Mouse (Mus musculus) CH12.LX (cell line): ENCODE data around the gene Cd37. TPM values are rescaled to one million over a fixed set of nuclear protein-coding genes. Genes with fewer than 3 reads are reported as not detected.

Source experiments
- DNase-seq: peaks from one replicate; pipeline ENCODE4 v3.0.0-alpha.2; 2013; ENCODE audit errors: extremely low read depth
- H3K27ac ChIP-seq: 2 replicates; pipeline ENCODE4 v1.5.1; 2012; ENCODE audit warnings: low read depth, mild to moderate bottlenecking, control low read depth, moderate library complexity; ENCODE audit not compliant: insufficient read depth
- H3K27me3 ChIP-seq: replicated peaks from 2 replicates; pipeline ENCODE3; 2012; ENCODE audit warnings: inconsistent platforms
- H3K36me3 ChIP-seq, 2 experiments: replicated peaks in 1 of 2; 2 replicates each; pipeline versions ENCODE3 to v1.6.1; 2012; ENCODE audit warnings: inconsistent platforms in 1 of 2, low read length in 1 of 2, mild to moderate bottlenecking in 1 of 2, mixed read lengths in 1 of 2, moderate library complexity in 1 of 2; ENCODE audit not compliant: control insufficient read depth in 1 of 2, insufficient read depth in 1 of 2
- H3K4me1 ChIP-seq, 2 experiments: 2 replicates each; pipeline ENCODE4 v1.6.1; 2012; ENCODE audit warnings: inconsistent platforms in 1 of 2, moderate library complexity in 1 of 2; ENCODE audit not compliant: insufficient read depth in 2 of 2, control insufficient read depth in 1 of 2
- H3K4me2 ChIP-seq: 2 replicates; pipeline ENCODE4 v1.6.1; 2012; ENCODE audit warnings: low read depth, mild to moderate bottlenecking, control low read depth; ENCODE audit not compliant: poor library complexity, insufficient read depth, severe bottlenecking
- H3K4me3 ChIP-seq, 3 experiments: fragments of 150-350 bp in 1 of 3; sonication (generic) in 1 of 3; replicated peaks in 1 of 3; 2 replicates each; pipeline versions ENCODE3 to v1.5.1; 2011 to 2012; ENCODE audit warnings: low read depth in 2 of 3, low read length in 2 of 3, mild to moderate bottlenecking in 2 of 3, moderate library complexity in 2 of 3, control low read depth in 1 of 3, improper control_type of control experiment in 1 of 3, inconsistent platforms in 1 of 3, mixed read lengths in 1 of 3; ENCODE audit not compliant: poor library complexity in 1 of 3
- H3K79me2 ChIP-seq: replicated peaks from 2 replicates; pipeline ENCODE4 v1.6.1; 2012; ENCODE audit warnings: mild to moderate bottlenecking, moderate library complexity; ENCODE audit not compliant: control insufficient read depth, poor library complexity, insufficient read depth, severe bottlenecking; ENCODE audit errors: extremely low read depth
- H3K9ac ChIP-seq: 2 replicates; pipeline ENCODE4 v1.6.1; 2012; ENCODE audit warnings: low read depth, mild to moderate bottlenecking, control low read depth, moderate library complexity; ENCODE audit not compliant: insufficient read depth
- H3K9me3 ChIP-seq: replicated peaks from 2 replicates; pipeline ENCODE3; 2012; ENCODE audit warnings: low read length, inconsistent platforms, mixed read lengths
- CHD1 ChIP-seq: IDR thresholded peaks from 2 replicates; pipeline ENCODE4 v1.6.1; 2012; ENCODE audit warnings: low read depth, low read length, improper control_type of control experiment, inconsistent platforms
- CHD2 ChIP-seq: IDR thresholded peaks from 2 replicates; pipeline ENCODE4 v1.6.1; 2011; ENCODE audit warnings: low read length, improper control_type of control experiment
- E2F4 ChIP-seq: IDR thresholded peaks from 2 replicates; pipeline ENCODE4 v1.6.1; 2011; ENCODE audit warnings: low read depth, low read length, improper control_type of control experiment; ENCODE audit not compliant: insufficient replicate concordance
- HCFC1 ChIP-seq: IDR thresholded peaks from 2 replicates; pipeline ENCODE4 v1.6.1; 2012; ENCODE audit warnings: low read depth, mild to moderate bottlenecking, inconsistent platforms, low read length, improper control_type of control experiment
- MAX ChIP-seq: IDR thresholded peaks from 2 replicates; pipeline ENCODE4 v1.6.1; 2011; ENCODE audit warnings: low read length, improper control_type of control experiment
- MEF2A ChIP-seq: IDR thresholded peaks from 2 replicates; pipeline ENCODE4 v1.6.1; 2014; ENCODE audit warnings: low read depth, mild to moderate bottlenecking, inconsistent platforms, low read length, improper control_type of control experiment, borderline replicate concordance
- POLR2AphosphoS2 ChIP-seq: IDR thresholded peaks from 2 replicates; pipeline ENCODE4 v1.6.1; 2011; ENCODE audit warnings: low read depth, low read length, improper control_type of control experiment
- RCOR1 ChIP-seq: conservative IDR thresholded peaks from 2 replicates; pipeline ENCODE4 v1.6.1; 2012; ENCODE audit warnings: low read depth, mild to moderate bottlenecking, inconsistent platforms, low read length, improper control_type of control experiment
- SMC3 ChIP-seq: IDR thresholded peaks from 2 replicates; pipeline ENCODE4 v1.6.1; 2011; ENCODE audit warnings: low read depth, low read length, improper control_type of control experiment
- TBP ChIP-seq: conservative IDR thresholded peaks from 2 replicates; pipeline ENCODE4 v1.6.1; 2011; ENCODE audit warnings: low read depth, low read length, improper control_type of control experiment
- TCF12 ChIP-seq: IDR thresholded peaks from 2 replicates; pipeline ENCODE4 v1.6.1; 2014; ENCODE audit warnings: low read depth, mild to moderate bottlenecking, inconsistent platforms, low read length, improper control_type of control experiment
- USF1 ChIP-seq: IDR thresholded peaks from 2 replicates; pipeline ENCODE4 v1.6.1; 2014; ENCODE audit warnings: low read depth, mild to moderate bottlenecking, inconsistent platforms, low read length, improper control_type of control experiment
- dilution Hi-C: fragments of 300-500 bp; cut with MboI; formaldehyde crosslinking; loops from 2 replicates; pipeline ENCODE4 v1.14.3; 2020; ENCODE audit warnings: low sequenced_read_pairs; ENCODE audit not compliant: extremely low pct_unique_long_range_greater_than_20kb, extremely low pct_ligation_motif_present
- in situ Hi-C: fragments of 300-500 bp; cut with MboI; formaldehyde crosslinking; loops from 3 replicates; pipeline ENCODE4 v1.14.3; 2019; ENCODE audit warnings: low sequenced_read_pairs, low pct_ligation_motif_present, low pct_unique_long_range_greater_than_20kb, mixed read lengths
- polyA plus RNA-seq: library from polyadenylated mRNA; unstranded; fragments of >175 nt; gene quantifications from 2 replicates; pipeline ENCODE4 v1.2.1, GENCODE M21; 2012; ENCODE audit warnings: low read depth; ENCODE audit not compliant: insufficient read length
- total RNA-seq, 2 experiments: library from RNA; depleted of rRNA; stranded (reverse); fragments of 300-350 nt in 1 of 2; fragments of >200 nt in 1 of 2; gene quantifications; 2 replicates each; pipeline ENCODE4 v1.2.3; 2012 to 2014

Cd37 gene
- total and polyA plus RNA-seq, 3 experiments: 73.8 to 437 (median 91.1) TPM

DNA sequence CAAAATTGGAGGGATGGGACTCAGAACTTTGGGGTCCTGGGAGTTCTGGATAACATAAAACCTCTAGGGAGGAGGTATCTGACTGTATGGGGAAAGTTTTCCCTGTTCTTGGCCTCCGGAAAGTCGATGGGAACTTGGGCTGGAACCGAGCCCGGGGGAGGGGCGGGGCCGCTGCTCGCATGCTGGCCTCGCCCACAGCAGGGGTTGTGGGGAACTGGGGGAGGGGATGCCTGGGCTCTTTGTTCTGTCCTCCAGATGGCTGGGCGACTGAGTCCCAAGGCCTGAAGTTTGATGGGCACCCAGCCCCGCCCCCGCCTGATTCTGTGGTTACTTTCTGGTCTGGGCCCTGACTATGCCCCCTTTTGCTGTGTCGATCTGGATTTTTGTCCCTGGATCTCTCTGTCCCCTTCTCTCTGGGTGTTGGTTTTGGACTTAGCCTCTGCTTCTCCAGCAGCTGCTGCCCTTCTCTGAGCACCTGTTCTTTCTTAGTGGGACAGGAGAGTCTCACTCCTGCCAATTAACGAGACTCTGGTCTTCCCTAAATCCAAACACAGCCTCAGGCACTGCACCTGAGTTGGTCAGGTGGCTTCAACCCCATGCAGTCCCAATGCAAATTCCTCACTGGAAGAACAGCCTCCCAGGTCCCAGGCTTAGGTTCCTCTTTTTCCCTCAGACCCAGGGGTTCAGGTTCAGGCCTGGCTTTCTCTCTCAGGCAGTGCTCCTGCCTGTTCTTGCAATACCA, 22.3 kb downstream of the Cd37 start:
- peaks cover 17 to 53% of the 10 kb centered on the region in 2 experiments for H3K4me1 ChIP-seq
- no peaks in the 10 kb centered on the region for H3K36me3 ChIP-seq
- no peaks in the 10 kb centered on the region for H3K9me3 ChIP-seq
- dilution Hi-C loops: no loop called here
- in situ Hi-C loops: no loop called here
- peaks cover 3% of the 10 kb centered on the region for H3K27me3 ChIP-seq
- H3K27ac ChIP-seq: no peak overlapping the region
- no peak overlapping the region for H3K9ac ChIP-seq
- no peak for TF ChIP-seq HCFC1
- TF ChIP-seq CHD2: peak; percentile 43; the same call in 1 of the 2 replicates
- H3K4me2 ChIP-seq: no peak overlapping the region
- DNase-seq: no peak
- H3K79me2 ChIP-seq: no peaks in the 10 kb centered on the region
- no peak overlapping the region for H3K4me3 ChIP-seq

- no peak within 1 kb of the TSS for H3K4me3 ChIP-seq
- no peak within 1 kb of the TSS for H3K4me2 ChIP-seq
- H3K27ac ChIP-seq: no peak within 1 kb of the TSS
- DNase-seq: no peak
- in situ Hi-C loops: no loop called here
- no peaks in the 10 kb centered on the region for H3K9me3 ChIP-seq
- H3K79me2 ChIP-seq: no peaks in the 10 kb centered on the region
- no peaks in the 10 kb centered on the region for H3K36me3 ChIP-seq
- H3K9ac ChIP-seq: no peak within 1 kb of the TSS
- TF ChIP-seq SMC3 (no peak), POLR2AphosphoS2 (no peak), MAX (no peak), MEF2A (no peak), TBP (no peak), CHD1 (no peak), E2F4 (no peak), USF1 (no peak), RCOR1 (no peak), TCF12 (no peak)
- TF ChIP-seq, all 38 proteins: peak for 0
- peaks cover 16 to 53% of the 10 kb centered on the region in 2 experiments for H3K4me1 ChIP-seq
- peaks cover 11% of the 10 kb centered on the region for H3K27me3 ChIP-seq
- dilution Hi-C loops: no loop called here
Observed at GRCm38 (mm10) chr7:45215673-45216441, 23.1 kb downstream of the Cd37 start, which contains the start of gene Tead2. Gene Tead2 (plus strand): TSS chr7:45215753.
